24 mouse cellular contexts compared by ENCODE assay signal in the genomic region with DNA sequence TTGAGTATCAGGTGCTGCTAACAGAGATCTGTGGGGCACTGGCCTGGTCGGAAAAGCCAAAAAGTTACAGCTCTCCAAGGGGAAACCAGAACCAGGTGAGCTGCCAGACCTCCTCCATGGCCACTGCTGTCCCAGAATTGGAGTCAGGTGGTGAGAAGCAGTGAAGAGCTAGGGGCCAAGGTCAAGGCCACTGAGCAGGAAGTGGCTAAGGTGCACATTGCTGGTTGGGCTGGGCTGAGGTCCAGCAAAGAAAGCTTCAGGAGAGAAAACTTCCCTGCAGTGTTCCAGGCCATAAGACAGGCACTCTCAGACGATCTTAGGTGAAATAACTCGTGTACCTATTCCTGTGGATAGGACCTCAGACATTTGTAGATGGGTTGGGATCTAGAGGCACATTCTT.
DNase-seq lines count a peak whose midpoint lies in the region; ATAC-seq lines count a peak whose summit lies in the region.
"Had no signal": no experiment of that assay in that cellular context is flagged by ENCODE, and none has a peak within 500 bp of the region (broad histone marks: within the 10 kb centered on the region; RNA-seq: fewer than 3 reads in every experiment).

No protein-coding gene starts in this region.

- peak; percentile 17 for DNase-seq in kidney, adult 11 months
- no peak for DNase-seq in kidney, postnatal 4 days
- DNase-seq in kidney, adult 8-10 months = peak; percentile 15 to 46
- peak; percentile 1 for DNase-seq in kidney, postnatal 14 days
- DNase-seq in cerebellum, adult 8-10 months = no peak
- no peak for DNase-seq in frontal cortex, postnatal 10 days (ENCODE audit: low spot score in 2 of 2)
- DNase-seq: adrenal gland, postnatal 10 days; adrenal gland, postnatal 36 days; cerebellum, adult 18-20 months; cerebellum, adult 9-11 months; cerebellum, postnatal 25 days; forebrain, postnatal 0 days; gastrocnemius, postnatal 25 days; heart, adult 18-20 months; heart, postnatal 10 days; heart, postnatal 36 days had no signal

- no peak for ATAC-seq in kidney, embryonic 15.5 days (replicated peaks; ENCODE audit: low FRiP score)
- ATAC-seq: activated CD4-positive, CD25-positive, alpha-beta regulatory T cell, adult 4 months; forebrain, embryonic 14.5 days; forebrain, postnatal 0 days had no signal

- no peaks in the 10 kb centered on the region for H3K27me3 ChIP-seq in kidney, embryonic 15.5 days
- H3K27me3 ChIP-seq: embryonic facial prominence, embryonic 12.5 days; embryonic facial prominence, embryonic 15.5 days; heart, embryonic 12.5 days; heart, embryonic 15.5 days had no signal

- no peaks in the 10 kb centered on the region for H3K36me3 ChIP-seq in kidney, embryonic 15.5 days
- H3K36me3 ChIP-seq: embryonic facial prominence, embryonic 12.5 days; embryonic facial prominence, embryonic 15.5 days; heart, embryonic 12.5 days; heart, embryonic 15.5 days had no signal

- H3K9me3 ChIP-seq in kidney, embryonic 15.5 days (replicated peaks) = no peaks in the 10 kb centered on the region
- H3K9me3 ChIP-seq: embryonic facial prominence, embryonic 12.5 days; embryonic facial prominence, embryonic 15.5 days; heart, embryonic 15.5 days had no signal

- H3K27ac ChIP-seq in kidney, embryonic 15.5 days = no peak overlapping the region
- H3K27ac ChIP-seq: embryonic facial prominence, embryonic 12.5 days; embryonic facial prominence, embryonic 15.5 days; heart, embryonic 15.5 days; hindbrain, embryonic 14.5 days had no signal

- no peak overlapping the region for H3K4me2 ChIP-seq in kidney, embryonic 15.5 days
- H3K4me2 ChIP-seq: embryonic facial prominence, embryonic 12.5 days; embryonic facial prominence, embryonic 15.5 days; heart, embryonic 12.5 days; heart, embryonic 15.5 days; hindbrain, embryonic 14.5 days had no signal

- H3K9ac ChIP-seq in kidney, embryonic 15.5 days = no peak overlapping the region
- H3K9ac ChIP-seq: embryonic facial prominence, embryonic 12.5 days; embryonic facial prominence, embryonic 15.5 days; forebrain, postnatal 0 days; heart, embryonic 12.5 days; heart, embryonic 15.5 days; hindbrain, embryonic 14.5 days had no signal

- H3K4me3 ChIP-seq in kidney, embryonic 15.5 days (replicated peaks) = no peak overlapping the region
- H3K4me3 ChIP-seq: embryonic facial prominence, embryonic 12.5 days; embryonic facial prominence, embryonic 15.5 days; heart, embryonic 12.5 days; heart, embryonic 15.5 days had no signal

- WGBS in kidney, embryonic 15.5 days = 96% methylated on average over 3 of the region's 3 CpGs

- H3K4me1 ChIP-seq in kidney, embryonic 15.5 days = no peaks in the 10 kb centered on the region
- H3K4me1 ChIP-seq: embryonic facial prominence, embryonic 12.5 days; embryonic facial prominence, embryonic 15.5 days; heart, embryonic 12.5 days; heart, embryonic 15.5 days had no signal

Comparison
In these comparisons a context has a peak if more than half of its experiments do, and no peak if none do; other contexts are left out.
1. DNase-seq: peak in kidney, adult 11 months (single experiment), kidney, adult 8-10 months (2 of 2) and kidney, postnatal 14 days (single experiment); none in kidney, postnatal 4 days (0 of 2), cerebellum, adult 8-10 months (single experiment) and frontal cortex, postnatal 10 days (0 of 2).